Mouse (Mus musculus): Measurements from ENCODE around the gene Aldh9a1. TPM values are rescaled to one million over a fixed set of nuclear protein-coding genes. Genes with fewer than 3 reads are reported as not detected.

Aldh9a1 gene
- polyA plus RNA-seq, 1 experiment from 2014 or later, result 39.5 TPM

- Histone ChIP-seq H3K27ac (no peak overlapping the region), H3K27me3 (ENCODE audit: insufficient read depth, poor library complexity, severe bottlenecking) (peaks cover 1% of the 10 kb centered on the region; the same call in 1 of the 2 replicates), H3K36me3 (peaks cover under 1% of the 10 kb centered on the region), H3K9me3 (no peaks in the 10 kb centered on the region), H3K4me3 (no peak overlapping the region), H3K4me1 (replicated peaks) (peaks cover 20% of the 10 kb centered on the region)
- 86% methylated on average over 8 of the region's 8 CpGs for WGBS
- DNase-seq (ENCODE audit: low spot score), result no peak
Measured at GRCm38 (mm10) chr1:167381050-167382015, 31.5 kb downstream of the Aldh9a1 start.

GRCm38 (mm10) chr1:167382316-167382715 is 32.5 kb downstream of the Aldh9a1 start:
- no peaks in the 10 kb centered on the region for H3K36me3 ChIP-seq
- WGBS, result 87% methylated on average over 7 of the region's 7 CpGs
- H3K4me1 ChIP-seq (replicated peaks), result peaks cover 20% of the 10 kb centered on the region
- no peak overlapping the region for H3K4me3 ChIP-seq
- H3K27ac ChIP-seq, result peak overlapping the region; percentile 54; the same call in 1 of the 2 replicates
- no peak for DNase-seq (ENCODE audit: low spot score)
- H3K27me3 ChIP-seq (ENCODE audit: insufficient read depth, poor library complexity, severe bottlenecking), result 0 out of 2 replicates have a peak, but pooled peaks cover 3% of the 10 kb centered on the region
- no peaks in the 10 kb centered on the region for H3K9me3 ChIP-seq

- no peaks in the 10 kb centered on the region for H3K36me3 ChIP-seq
- DNase-seq (ENCODE audit: low spot score), result no peak
- no peaks in the 10 kb centered on the region for H3K9me3 ChIP-seq
- peak overlapping the region; percentile 54; the same call in 1 of the 2 replicates for H3K27ac ChIP-seq
- peaks cover 20% of the 10 kb centered on the region for H3K4me1 ChIP-seq (replicated peaks)
- WGBS, result 81% methylated on average over 5 of the region's 5 CpGs
- no peak overlapping the region for H3K4me3 ChIP-seq
- 0 out of 2 replicates have a peak, but pooled peaks cover 3% of the 10 kb centered on the region for H3K27me3 ChIP-seq (ENCODE audit: insufficient read depth, poor library complexity, severe bottlenecking)
Measured at GRCm38 (mm10) chr1:167382763-167383162, 33.0 kb downstream of the Aldh9a1 start.

GRCm38 (mm10) chr1:167383178-167383577 is 33.4 kb downstream of the Aldh9a1 start:
- H3K4me3 ChIP-seq, result no peak overlapping the region
- WGBS, result 86% methylated on average over 5 of the region's 5 CpGs
- DNase-seq (ENCODE audit: low spot score), result no peak
- H3K36me3 ChIP-seq, result no peaks in the 10 kb centered on the region
- H3K4me1 ChIP-seq (replicated peaks), result peaks cover 20% of the 10 kb centered on the region
- peak overlapping the region; percentile 54; the same call in 1 of the 2 replicates for H3K27ac ChIP-seq
- no peaks in the 10 kb centered on the region for H3K9me3 ChIP-seq
- 0 out of 2 replicates have a peak, but pooled peaks cover 3% of the 10 kb centered on the region for H3K27me3 ChIP-seq (ENCODE audit: insufficient read depth, poor library complexity, severe bottlenecking)

- WGBS, result 72% methylated on average over 3 of the region's 3 CpGs
Measured at GRCm38 (mm10) chr1:167384156-167384555, 34.4 kb downstream of the Aldh9a1 start.

GRCm38 (mm10) chr1:167385211-167385610 is 35.4 kb downstream of the Aldh9a1 start:
- Histone ChIP-seq H3K4me1 (replicated peaks) (peaks cover 20% of the 10 kb centered on the region), H3K36me3 (no peaks in the 10 kb centered on the region), H3K4me3 (no peak overlapping the region), H3K9me3 (no peaks in the 10 kb centered on the region), H3K27me3 (ENCODE audit: insufficient read depth, poor library complexity, severe bottlenecking) (0 out of 2 replicates have a peak, but pooled peaks cover 3% of the 10 kb centered on the region), H3K27ac (no peak overlapping the region)
- WGBS, result 92% methylated on average over 2 of the region's 2 CpGs
- DNase-seq (ENCODE audit: low spot score), result no peak

More at GRCm38 (mm10) chr1:167384156-167384555, 34.4 kb downstream of the Aldh9a1 start:
- Histone ChIP-seq H3K9me3 (no peaks in the 10 kb centered on the region), H3K27me3 (ENCODE audit: insufficient read depth, poor library complexity, severe bottlenecking) (0 out of 2 replicates have a peak, but pooled peaks cover 3% of the 10 kb centered on the region), H3K36me3 (no peaks in the 10 kb centered on the region), H3K27ac (0 out of 2 replicates have a peak overlapping the region, but pooled peaks have one; percentile 54), H3K4me1 (replicated peaks) (peaks cover 20% of the 10 kb centered on the region), H3K4me3 (no peak overlapping the region)
- DNase-seq (ENCODE audit: low spot score), result no peak

GRCm38 (mm10) chr1:167385636-167386035 is 35.8 kb downstream of the Aldh9a1 start:
- 83% methylated on average over 5 of the region's 5 CpGs for WGBS
- Histone ChIP-seq H3K9me3 (no peaks in the 10 kb centered on the region), H3K4me3 (no peak overlapping the region), H3K27me3 (ENCODE audit: insufficient read depth, poor library complexity, severe bottlenecking) (peaks cover 5% of the 10 kb centered on the region; the same call in 1 of the 2 replicates), H3K36me3 (no peaks in the 10 kb centered on the region), H3K4me1 (replicated peaks) (peaks cover 20% of the 10 kb centered on the region), H3K27ac (no peak overlapping the region)
- no peak for DNase-seq (ENCODE audit: low spot score)

- no peak for DNase-seq (ENCODE audit: low spot score)
- 68% methylated on average over 2 of the region's 2 CpGs for WGBS
- H3K36me3 ChIP-seq, result no peaks in the 10 kb centered on the region
- no peak overlapping the region for H3K27ac ChIP-seq
- H3K4me3 ChIP-seq, result no peak overlapping the region
- H3K4me1 ChIP-seq (replicated peaks), result peaks cover 20% of the 10 kb centered on the region
- H3K27me3 ChIP-seq (ENCODE audit: insufficient read depth, poor library complexity, severe bottlenecking), result peaks cover 12% of the 10 kb centered on the region; the same call in 1 of the 2 replicates
- H3K9me3 ChIP-seq, result no peaks in the 10 kb centered on the region
Measured at GRCm38 (mm10) chr1:167386466-167386865, 36.7 kb downstream of the Aldh9a1 start.

GRCm38 (mm10) chr1:167387310-167387709 is 37.5 kb downstream of the Aldh9a1 start:
- Histone ChIP-seq H3K27me3 (ENCODE audit: insufficient read depth, poor library complexity, severe bottlenecking) (peaks cover 18% of the 10 kb centered on the region), H3K9me3 (no peaks in the 10 kb centered on the region), H3K4me1 (replicated peaks) (peaks cover 14% of the 10 kb centered on the region), H3K27ac (no peak overlapping the region), H3K4me3 (no peak overlapping the region), H3K36me3 (no peaks in the 10 kb centered on the region)
- 85% methylated on average over 2 of the region's 2 CpGs for WGBS
- no peak for DNase-seq (ENCODE audit: low spot score)

- no peak overlapping the region for H3K27ac ChIP-seq
- WGBS, result 79% methylated on average over 3 of the region's 3 CpGs
- peaks cover 23% of the 10 kb centered on the region for H3K27me3 ChIP-seq (ENCODE audit: insufficient read depth, poor library complexity, severe bottlenecking)
- H3K36me3 ChIP-seq, result no peaks in the 10 kb centered on the region
- peaks cover 13% of the 10 kb centered on the region for H3K4me1 ChIP-seq (replicated peaks)
- no peaks in the 10 kb centered on the region for H3K9me3 ChIP-seq
- H3K4me3 ChIP-seq, result no peak overlapping the region
- no peak for DNase-seq (ENCODE audit: low spot score)
Measured at GRCm38 (mm10) chr1:167387796-167388195, 38.0 kb downstream of the Aldh9a1 start.

- Histone ChIP-seq H3K4me3 (no peak overlapping the region), H3K36me3 (no peaks in the 10 kb centered on the region), H3K4me1 (replicated peaks) (peaks cover 13% of the 10 kb centered on the region), H3K27ac (no peak overlapping the region), H3K27me3 (ENCODE audit: insufficient read depth, poor library complexity, severe bottlenecking) (peaks cover 30% of the 10 kb centered on the region), H3K9me3 (no peaks in the 10 kb centered on the region)
- DNase-seq (ENCODE audit: low spot score), result no peak
- WGBS, result 78% methylated on average over 6 of the region's 6 CpGs
Measured at GRCm38 (mm10) chr1:167388571-167388970, 38.8 kb downstream of the Aldh9a1 start.

GRCm38 (mm10) chr1:167389584-167389983 is 39.8 kb downstream of the Aldh9a1 start:
- 90% methylated on average over 7 of the region's 7 CpGs for WGBS
- no peak for DNase-seq (ENCODE audit: low spot score)
- no peaks in the 10 kb centered on the region for H3K36me3 ChIP-seq
- H3K27me3 ChIP-seq (ENCODE audit: insufficient read depth, poor library complexity, severe bottlenecking), result peaks cover 30% of the 10 kb centered on the region
- no peak overlapping the region for H3K4me3 ChIP-seq
- no peak overlapping the region for H3K27ac ChIP-seq
- H3K9me3 ChIP-seq, result no peaks in the 10 kb centered on the region
- H3K4me1 ChIP-seq (replicated peaks), result peaks cover 12% of the 10 kb centered on the region

GRCm38 (mm10) chr1:167390381-167390780 is 40.6 kb downstream of the Aldh9a1 start:
- no peak overlapping the region for H3K4me3 ChIP-seq
- H3K36me3 ChIP-seq, result no peaks in the 10 kb centered on the region
- 75% methylated on average over 4 of the region's 4 CpGs for WGBS
- H3K4me1 ChIP-seq (replicated peaks), result peaks cover 13% of the 10 kb centered on the region
- H3K27ac ChIP-seq, result no peak overlapping the region
- no peaks in the 10 kb centered on the region for H3K9me3 ChIP-seq
- H3K27me3 ChIP-seq (ENCODE audit: insufficient read depth, poor library complexity, severe bottlenecking), result peaks cover 30% of the 10 kb centered on the region
- no peak for DNase-seq (ENCODE audit: low spot score)
